Mouse (Mus musculus) heart, embryonic 14.5 days (tissue): ENCODE measurements around the gene Nms. TPM values are rescaled to one million over a fixed set of nuclear protein-coding genes. Genes with fewer than 3 reads are reported as not detected.

ENCODE experiments used
- ATAC-seq: fragments of 200-750 bp; cut with Nextera tagmentation; 2 replicates; pipeline ENCODE4 v1.8.0; 2017; ENCODE audit warnings: low read depth, moderate TSS enrichment; ENCODE audit not compliant: insufficient number of reproducible peaks, insufficient read depth, low FRiP score
- H3K27ac ChIP-seq, 2 experiments: fragments of 200-500 bp in 1 of 2; fragments of 300-500 bp in 1 of 2; sonication (generic) in 1 of 2; replicated peaks in 1 of 2; 2 replicates each; pipeline ENCODE4 v1.5.1; 2012 to 2014; ENCODE audit warnings: low read depth in 2 of 2, low read length in 2 of 2, control low read depth in 1 of 2, mild to moderate bottlenecking in 1 of 2, mixed read lengths in 1 of 2; ENCODE audit not compliant: control insufficient read depth in 1 of 2, insufficient read depth in 1 of 2
- H3K27me3 ChIP-seq: fragments of 300-500 bp; sonication (generic); 2 replicates; pipeline ENCODE4 v1.6.1; 2014; ENCODE audit warnings: mild to moderate bottlenecking, low read length, control low read depth; ENCODE audit not compliant: control insufficient read depth, insufficient read depth
- H3K36me3 ChIP-seq: fragments of 300-500 bp; sonication (generic); 2 replicates; pipeline ENCODE4 v1.6.1; 2014; ENCODE audit warnings: mild to moderate bottlenecking, control low read depth, low read length, mixed read lengths; ENCODE audit not compliant: control insufficient read depth, insufficient read depth
- H3K4me1 ChIP-seq, 2 experiments: fragments of 200-500 bp in 1 of 2; fragments of 300-500 bp in 1 of 2; sonication (generic) in 1 of 2; 2 replicates each; pipeline ENCODE4 v1.6.1; 2012 to 2014; ENCODE audit warnings: low read length in 2 of 2, control low read depth in 1 of 2, mixed read lengths in 1 of 2; ENCODE audit not compliant: control insufficient read depth in 2 of 2, insufficient read depth in 2 of 2
- H3K4me2 ChIP-seq: fragments of 300-500 bp; sonication (generic); 2 replicates; pipeline ENCODE4 v1.6.1; 2014; ENCODE audit warnings: mild to moderate bottlenecking, low read length
- H3K4me3 ChIP-seq, 2 experiments: fragments of 200-500 bp in 1 of 2; fragments of 300-500 bp in 1 of 2; sonication (generic) in 1 of 2; 2 replicates each; pipeline ENCODE4 v1.5.1; 2012 to 2014; ENCODE audit warnings: low read length in 2 of 2, mild to moderate bottlenecking in 2 of 2, control low read depth in 1 of 2, low read depth in 1 of 2, moderate library complexity in 1 of 2; ENCODE audit not compliant: control insufficient read depth in 1 of 2, insufficient read depth in 1 of 2
- H3K9ac ChIP-seq: fragments of 300-500 bp; sonication (generic); 2 replicates; pipeline ENCODE4 v1.6.1; 2014; ENCODE audit warnings: mild to moderate bottlenecking, low read length
- H3K9me3 ChIP-seq: fragments of 300-500 bp; sonication (generic); 2 replicates; pipeline ENCODE4 v1.6.1; 2016; ENCODE audit warnings: low read length, control low read depth; ENCODE audit not compliant: control insufficient read depth
- WGBS: fragments of 180-500 bp; shearing (Covaris S2); extraction: QIAGEN DNeasy Blood & Tissue Kit; methylation state at CpG from one replicate; pipeline ENCODE4 v1.1.7; 2014; 5-methylcytosine and 5-hydroxymethylcytosine counted together
- polyA plus RNA-seq: library from polyadenylated mRNA; unstranded; fragments of >200 nt; fragmentation: Nextera tagmentation; extraction: Ambion mirVana; gene quantifications from 2 replicates; pipeline ENCODE4 v1.2.1, GENCODE M21; 2014

Nms gene
- polyA plus RNA-seq, 1 experiment from 2014 or later: not detected

DNA sequence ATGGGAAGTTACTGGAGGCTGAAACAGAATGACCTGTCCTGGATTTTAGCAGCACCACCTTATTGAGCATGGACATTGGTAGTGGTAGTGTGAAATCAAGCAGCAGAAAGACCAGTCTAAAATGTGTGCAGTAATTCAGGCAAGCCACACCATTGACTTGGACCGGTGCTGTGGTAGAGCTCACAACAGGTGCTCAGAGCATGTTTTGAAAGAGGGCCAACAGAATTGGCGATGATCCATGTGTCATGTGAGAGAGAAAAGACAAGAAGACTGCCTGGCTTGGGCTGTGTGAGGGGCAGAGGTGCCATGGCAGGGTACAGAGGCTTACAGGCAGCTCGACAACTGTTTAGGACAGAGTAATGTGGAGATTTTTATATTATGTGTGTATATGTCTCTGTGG, 53.4 kb downstream of the Nms start:
- H3K4me1 ChIP-seq: peaks cover 6 to 16% of the 10 kb centered on the region in 2 experiments
- H3K27me3 ChIP-seq: no peaks in the 10 kb centered on the region
- H3K36me3 ChIP-seq: peaks cover 58% of the 10 kb centered on the region
- no peaks in the 10 kb centered on the region for H3K9me3 ChIP-seq
- H3K4me3 ChIP-seq: no peak overlapping the region
- no peak overlapping the region for H3K4me2 ChIP-seq
- WGBS: 59% methylated on average over 3 of the region's 3 CpGs
- H3K27ac ChIP-seq: no peak overlapping the region
- H3K9ac ChIP-seq: no peak overlapping the region
- ATAC-seq: no peak

Other genes starting within 250 kb of the Nms start
- gene Lonrf2, start 102.4 kb upstream of the Nms start, polyA plus RNA-seq: 0.84 and 0.93 TPM in 2 replicates
- 1.7 and 2.8 TPM in 2 replicates for gene Chst10, start 41.0 kb upstream of the Nms start, polyA plus RNA-seq
- gene Pdcl3, start 46.5 kb downstream of the Nms start, polyA plus RNA-seq: 115 and 127 TPM in 2 replicates